Mouse (Mus musculus): ENCODE results near the gene Ecpas. TPM values are rescaled to one million over a fixed set of nuclear protein-coding genes. Genes with fewer than 3 reads are reported as not detected.

Gene Ecpas
- polyA plus RNA-seq (2015; fragmentation: Nextera tagmentation; extraction: Ambion mirVana), result 14.0 and 17.4 TPM in 2 replicates

DNA sequence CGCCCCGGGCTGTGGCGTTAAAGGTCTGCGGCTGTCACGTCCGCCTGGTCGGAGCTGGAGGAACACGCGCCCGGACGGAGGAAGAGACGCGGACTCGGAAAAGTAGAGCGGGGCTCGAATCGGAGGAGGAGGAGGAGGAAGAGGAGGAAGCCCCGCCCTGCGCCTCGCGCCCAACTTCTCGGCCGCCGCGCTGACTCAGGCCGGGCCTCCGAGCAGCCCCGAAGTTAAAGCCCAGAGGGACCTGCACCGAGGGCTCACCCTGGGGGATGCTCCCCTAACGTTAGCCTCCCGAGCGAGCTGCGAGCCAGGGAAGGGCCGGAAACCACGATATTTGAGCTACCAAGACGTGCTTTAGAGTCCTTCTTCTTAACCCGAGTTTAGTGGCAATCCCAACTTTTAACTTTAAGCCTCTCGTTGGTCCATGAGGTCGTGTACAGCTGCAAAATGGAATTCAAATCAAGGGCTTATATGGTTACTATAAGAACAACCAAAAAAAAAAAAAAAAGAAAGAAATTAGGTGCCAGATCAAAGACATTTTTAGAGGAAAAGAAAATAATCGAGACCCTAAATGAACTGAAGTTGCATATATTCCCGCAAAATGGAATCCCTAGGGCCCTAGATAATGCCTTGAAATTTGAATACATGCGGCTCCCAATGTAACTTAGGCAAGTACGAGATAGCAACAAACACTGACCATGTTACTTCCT, at the start of gene Ecpas:
Gene Ecpas (minus strand): TSS at position 121 of the 707 bp plus-strand sequence.

GRCm38 (mm10) chr4:58943420-58944205, 31.1 kb upstream of the Ecpas start, which contains the start of gene Zkscan16:
Gene Zkscan16, plus strand, starts transcription at chr4:58943628.

GRCm38 (mm10) chr4:58787616-58788015, 124.9 kb downstream of the Ecpas start, which contains the start of gene Olfr267:
Gene Olfr267, minus strand, starts transcription at chr4:58787716.

Other genes starting within 250 kb of the Ecpas start
- gene Olfr267, start 125.0 kb downstream of the Ecpas start, polyA plus RNA-seq (2015; fragmentation: Nextera tagmentation; extraction: Ambion mirVana), result not detected in 2 replicates
- gene Zkscan16, start 30.9 kb upstream of the Ecpas start, polyA plus RNA-seq (2015; fragmentation: Nextera tagmentation; extraction: Ambion mirVana), result not detected in 2 replicates
- 129 and 146 TPM in 2 replicates for gene Ptgr1, start 74.4 kb upstream of the Ecpas start, polyA plus RNA-seq (2015; fragmentation: Nextera tagmentation; extraction: Ambion mirVana)
- 16.7 and 18.5 TPM in 2 replicates for gene Dnajc25, start 82.3 kb upstream of the Ecpas start, polyA plus RNA-seq (2015; fragmentation: Nextera tagmentation; extraction: Ambion mirVana)
- gene Gm20503, start 90.5 kb upstream of the Ecpas start, polyA plus RNA-seq (2015; fragmentation: Nextera tagmentation; extraction: Ambion mirVana), result 19.8 TPM in 2 replicates
- 104 and 122 TPM in 2 replicates for gene Gng10, start 122.3 kb upstream of the Ecpas start, polyA plus RNA-seq (2015; fragmentation: Nextera tagmentation; extraction: Ambion mirVana)
- not detected in 2 replicates for gene AI481877, start 226.2 kb upstream of the Ecpas start, polyA plus RNA-seq (2015; fragmentation: Nextera tagmentation; extraction: Ambion mirVana)